Mouse (Mus musculus) heart, embryonic 10.5 days (tissue): ENCODE results near the gene Gm4792. TPM values are rescaled to one million over a fixed set of nuclear protein-coding genes. Genes with fewer than 3 reads are reported as not detected.

Experiments used
- DNase-seq: peaks from one replicate; pipeline ENCODE4 v3.0.0-alpha.2; 2017; ENCODE audit warnings: low spot score
- H3K27ac ChIP-seq: fragments of 300-500 bp; sonication (generic); 2 replicates; pipeline ENCODE4 v1.5.1; 2016; ENCODE audit warnings: mild to moderate bottlenecking
- H3K27me3 ChIP-seq: fragments of 300-500 bp; sonication (generic); 2 replicates; pipeline ENCODE4 v1.6.1; 2016; ENCODE audit warnings: mild to moderate bottlenecking; ENCODE audit not compliant: poor library complexity, insufficient read depth, severe bottlenecking
- H3K36me3 ChIP-seq: fragments of 300-500 bp; sonication (generic); 2 replicates; pipeline ENCODE4 v1.6.1; 2016; ENCODE audit warnings: mild to moderate bottlenecking, moderate library complexity
- H3K4me1 ChIP-seq: fragments of 300-500 bp; sonication (generic); 2 replicates; pipeline ENCODE4 v1.6.1; 2016; ENCODE audit warnings: mild to moderate bottlenecking
- H3K4me3 ChIP-seq: fragments of 300-500 bp; sonication (generic); 2 replicates; pipeline ENCODE4 v1.5.1; 2016; ENCODE audit warnings: mild to moderate bottlenecking, moderate library complexity
- H3K9me3 ChIP-seq: fragments of 300-500 bp; sonication (generic); 2 replicates; pipeline ENCODE4 v1.6.1; 2016; ENCODE audit warnings: mild to moderate bottlenecking, moderate library complexity
- WGBS: fragments of 180-500 bp; shearing (Covaris S2); methylation state at CpG from one replicate; pipeline ENCODE4 v1.1.7; 2016; 5-methylcytosine and 5-hydroxymethylcytosine counted together
- polyA plus RNA-seq: library from polyadenylated mRNA; unstranded; fragments of >200 nt; fragmentation: Nextera tagmentation; extraction: Ambion mirVana; gene quantifications from 2 replicates; pipeline ENCODE4 v1.2.1, GENCODE M21; 2016

Gene Gm4792
- polyA plus RNA-seq, 1 experiment from 2014 or later, result not detected

DNA sequence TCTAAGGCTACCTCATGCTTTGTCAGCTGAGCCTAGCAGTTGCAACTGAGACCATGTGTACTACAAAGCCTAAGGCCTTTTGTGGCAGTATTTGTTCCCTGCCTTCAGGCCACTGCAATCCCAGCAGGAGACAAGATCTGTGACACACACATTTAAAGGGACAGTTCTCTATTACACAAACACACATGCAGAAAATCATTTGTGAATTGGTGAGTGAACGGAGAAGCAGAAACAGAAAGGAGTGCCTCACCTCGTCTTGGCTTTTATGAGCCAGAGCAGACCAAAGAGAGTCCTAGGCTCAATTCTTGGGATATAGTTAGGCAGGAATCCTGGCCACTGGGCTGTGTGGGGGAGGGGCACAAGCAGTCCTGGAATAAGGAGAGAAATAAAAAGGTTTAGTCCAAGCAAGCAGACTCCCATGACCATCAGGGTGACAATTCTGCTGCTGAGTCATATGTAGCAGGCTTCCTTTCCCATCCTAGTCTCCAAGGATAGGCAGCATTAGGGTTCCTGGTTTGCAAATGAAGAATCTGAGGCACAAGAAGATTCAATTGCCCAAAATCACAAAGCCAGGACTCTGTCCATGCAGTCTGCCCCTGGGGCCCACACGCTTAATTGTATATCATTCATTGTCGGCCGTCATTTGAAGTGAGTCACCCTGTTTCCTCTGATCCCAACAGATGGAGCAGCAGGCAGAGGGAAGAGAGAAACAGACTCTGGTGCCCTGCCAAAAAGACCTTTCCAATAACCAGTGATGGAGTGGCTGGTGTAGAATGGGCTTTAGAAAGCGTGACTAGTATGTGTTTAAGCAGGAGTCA is 3.4 kb downstream of the Gm4792 start:
- no peak for DNase-seq
- no peak overlapping the region for H3K4me3 ChIP-seq

GRCm38 (mm10) chr10:94294437-94294836 is 4.1 kb downstream of the Gm4792 start:
- no peak for DNase-seq
- no peaks in the 10 kb centered on the region for H3K36me3 ChIP-seq
- no peak overlapping the region for H3K27ac ChIP-seq
- H3K4me3 ChIP-seq, result no peak overlapping the region
- H3K4me1 ChIP-seq, result no peaks in the 10 kb centered on the region
- no peaks in the 10 kb centered on the region for H3K9me3 ChIP-seq
- H3K27me3 ChIP-seq, result no peaks in the 10 kb centered on the region
- 86% methylated on average over 5 of the region's 5 CpGs for WGBS

More for the DNA sequence above, 3.4 kb downstream of the Gm4792 start:
- no peaks in the 10 kb centered on the region for H3K9me3 ChIP-seq
- 58% methylated on average over 6 of the region's 6 CpGs for WGBS
- H3K27ac ChIP-seq, result no peak overlapping the region
- H3K27me3 ChIP-seq, result no peaks in the 10 kb centered on the region
- no peaks in the 10 kb centered on the region for H3K36me3 ChIP-seq
- H3K4me1 ChIP-seq, result no peaks in the 10 kb centered on the region

DNA sequence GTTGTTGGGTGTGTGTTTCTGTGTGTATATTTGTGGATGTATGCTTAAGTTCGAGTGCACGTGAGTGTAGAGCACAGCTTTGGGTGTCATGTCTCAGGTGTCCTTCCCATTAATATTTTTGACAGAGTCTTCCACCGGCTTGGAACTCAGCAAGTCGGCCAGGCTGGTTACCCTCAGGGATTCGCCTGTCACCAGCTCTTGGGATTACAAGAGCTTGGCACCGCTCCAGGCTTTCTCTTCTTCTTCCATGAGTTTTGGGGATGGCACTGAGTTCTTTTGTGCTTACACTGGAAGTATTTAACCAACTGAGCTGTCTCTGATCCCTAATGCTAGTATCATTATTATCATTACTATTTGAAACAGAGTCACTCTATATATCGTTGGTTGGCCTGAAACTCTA is 15.7 kb downstream of the Gm4792 start:
- Histone ChIP-seq H3K27ac (no peak overlapping the region), H3K4me1 (no peaks in the 10 kb centered on the region), H3K27me3 (no peaks in the 10 kb centered on the region), H3K4me3 (no peak overlapping the region), H3K36me3 (no peaks in the 10 kb centered on the region), H3K9me3 (no peaks in the 10 kb centered on the region)
- 85% methylated on average over 7 of the region's 7 CpGs for WGBS
- DNase-seq, result no peak

- no peak for DNase-seq
- WGBS, result 95% methylated on average over 8 of the region's 8 CpGs
- Histone ChIP-seq H3K4me3 (no peak overlapping the region), H3K36me3 (no peaks in the 10 kb centered on the region), H3K9me3 (no peaks in the 10 kb centered on the region), H3K27ac (no peak overlapping the region), H3K4me1 (no peaks in the 10 kb centered on the region), H3K27me3 (no peaks in the 10 kb centered on the region)
Observed at GRCm38 (mm10) chr10:94282179-94282578, 16.3 kb downstream of the Gm4792 start.

DNA sequence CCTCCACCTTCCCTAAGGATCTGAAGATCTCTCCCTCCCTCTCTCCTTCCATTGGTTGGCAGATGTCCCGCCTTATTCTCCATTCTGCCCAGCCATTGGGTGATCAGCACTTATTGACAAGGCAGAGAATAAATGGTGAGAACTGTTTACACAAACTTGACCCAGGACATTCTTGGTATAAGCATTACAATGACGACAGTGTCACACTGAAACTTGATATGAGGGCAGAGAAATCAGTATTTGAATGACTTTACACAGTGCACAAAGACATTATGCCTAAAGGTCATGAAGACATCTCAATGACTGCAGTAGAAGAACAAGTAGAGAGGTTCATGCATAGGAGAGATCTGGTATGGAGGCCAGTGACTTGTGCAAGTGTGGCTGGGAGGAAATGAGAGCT is 22.0 kb downstream of the Gm4792 start:
- no peak for DNase-seq
- H3K4me1 ChIP-seq, result no peaks in the 10 kb centered on the region
- H3K27me3 ChIP-seq, result no peaks in the 10 kb centered on the region
- H3K4me3 ChIP-seq, result no peak overlapping the region
- H3K9me3 ChIP-seq, result no peaks in the 10 kb centered on the region
- H3K36me3 ChIP-seq, result no peaks in the 10 kb centered on the region
- H3K27ac ChIP-seq, result no peak overlapping the region
- 57% methylated on average over 2 of the region's 2 CpGs for WGBS

DNA sequence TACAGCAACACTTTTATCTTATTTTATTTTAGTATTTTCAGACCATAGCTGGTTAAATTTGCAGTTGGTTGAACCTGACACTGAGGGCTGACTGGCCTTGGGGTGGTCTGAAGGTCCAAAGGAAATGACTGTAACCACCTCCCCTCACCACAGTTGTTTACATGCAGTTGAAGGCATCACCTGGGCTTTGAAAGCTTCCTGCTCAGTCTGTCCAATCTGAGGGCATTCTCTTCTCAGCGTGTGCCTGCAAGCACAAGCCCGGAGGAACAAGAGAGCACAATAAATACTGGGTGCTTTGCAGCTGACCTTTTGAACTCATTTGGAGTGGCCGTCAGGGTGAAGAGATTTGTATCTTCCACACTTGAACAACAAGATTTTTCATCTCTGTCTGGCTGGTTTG is 23.2 kb downstream of the Gm4792 start:
- Histone ChIP-seq H3K27ac (no peak overlapping the region), H3K4me3 (no peak overlapping the region), H3K27me3 (no peaks in the 10 kb centered on the region), H3K4me1 (no peaks in the 10 kb centered on the region), H3K36me3 (no peaks in the 10 kb centered on the region), H3K9me3 (no peaks in the 10 kb centered on the region)
- WGBS, result 45% methylated on average over 3 of the region's 3 CpGs
- DNase-seq, result no peak

DNA sequence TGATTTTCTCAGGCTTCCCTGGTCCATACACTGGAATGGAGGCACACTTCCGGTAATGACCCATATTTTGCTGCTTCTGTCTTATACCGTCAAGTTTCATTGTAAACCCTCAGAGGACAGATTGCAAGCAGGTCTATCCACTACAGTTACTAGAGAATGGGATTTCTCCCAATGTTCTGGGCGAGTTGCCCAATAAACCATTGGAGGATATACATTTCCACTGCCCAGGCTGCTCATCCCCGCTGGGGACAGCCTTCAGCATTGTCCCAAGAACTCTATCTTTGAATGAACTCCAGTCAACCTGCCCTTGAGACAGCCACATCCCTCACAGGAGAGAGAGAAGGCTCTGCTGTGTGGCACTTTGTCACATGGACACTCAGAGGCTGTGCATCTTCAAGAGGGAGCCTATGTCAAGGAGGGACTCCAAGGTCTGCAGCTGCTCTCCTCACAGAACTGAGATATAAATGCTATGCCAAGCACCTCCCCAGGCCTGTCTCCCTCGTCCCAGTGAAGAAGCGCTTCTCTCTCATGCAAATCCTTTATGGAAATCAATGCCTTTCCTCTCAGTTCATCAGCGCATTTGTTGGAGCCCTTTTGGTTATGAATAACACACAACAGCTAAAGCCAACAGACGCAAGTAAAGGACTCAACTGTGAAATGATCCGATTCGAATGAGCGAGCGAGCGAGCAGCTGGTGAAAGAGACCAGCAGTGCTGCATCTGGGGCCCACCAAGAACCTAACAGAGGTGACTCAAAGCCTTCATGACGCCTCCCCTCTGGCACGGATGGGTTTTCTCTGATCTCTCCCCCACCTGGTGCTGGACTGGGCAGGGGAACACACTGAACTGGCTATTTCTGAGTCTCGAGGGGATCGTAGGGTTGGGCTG is 32.6 kb downstream of the Gm4792 start:
- 73% methylated on average over 17 of the region's 17 CpGs for WGBS
- DNase-seq, result peak; percentile 53
- Histone ChIP-seq H3K27ac (no peak overlapping the region), H3K9me3 (no peaks in the 10 kb centered on the region; the same call in 1 of the 2 replicates), H3K27me3 (0 out of 2 replicates have a peak, but pooled peaks cover 3% of the 10 kb centered on the region), H3K36me3 (no peaks in the 10 kb centered on the region), H3K4me3 (no peak overlapping the region), H3K4me1 (no peaks in the 10 kb centered on the region)

- H3K4me3 ChIP-seq, result no peak overlapping the region
- no peaks in the 10 kb centered on the region for H3K9me3 ChIP-seq
- peak; percentile 30 for DNase-seq
- 79% methylated on average over 3 of the region's 3 CpGs for WGBS
- H3K27me3 ChIP-seq, result 0 out of 2 replicates have a peak, but pooled peaks cover 3% of the 10 kb centered on the region
- no peaks in the 10 kb centered on the region for H3K4me1 ChIP-seq
- H3K27ac ChIP-seq, result no peak overlapping the region
- H3K36me3 ChIP-seq, result no peaks in the 10 kb centered on the region
Observed at GRCm38 (mm10) chr10:94263211-94263610, 35.3 kb downstream of the Gm4792 start.

GRCm38 (mm10) chr10:94262646-94263045 is 35.9 kb downstream of the Gm4792 start:
- H3K36me3 ChIP-seq, result no peaks in the 10 kb centered on the region
- H3K4me1 ChIP-seq, result no peaks in the 10 kb centered on the region
- no peak overlapping the region for H3K4me3 ChIP-seq
- H3K27ac ChIP-seq, result no peak overlapping the region
- DNase-seq, result peak; percentile 68
- H3K27me3 ChIP-seq, result 0 out of 2 replicates have a peak, but pooled peaks cover 3% of the 10 kb centered on the region
- no peaks in the 10 kb centered on the region for H3K9me3 ChIP-seq
- WGBS, result 82% methylated on average over 13 of the region's 13 CpGs

DNA sequence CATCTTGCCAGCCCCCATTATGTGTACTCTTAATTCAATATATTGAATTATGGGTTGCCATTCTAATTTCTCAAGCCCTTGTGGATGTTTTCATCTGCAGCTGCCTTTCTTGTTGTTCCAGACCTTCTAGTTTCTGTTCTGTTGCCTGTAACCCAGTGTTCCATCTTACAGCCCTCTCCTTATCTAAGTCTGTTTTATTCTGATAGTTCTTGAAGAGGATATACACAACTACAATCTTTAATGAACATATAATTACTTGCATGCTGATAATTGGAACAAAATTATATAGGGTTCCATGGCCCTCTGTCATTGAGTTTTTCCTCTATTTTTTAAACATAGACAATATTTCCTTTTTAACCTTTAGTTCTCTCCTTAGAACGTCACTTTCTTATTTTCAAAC is 38.0 kb downstream of the Gm4792 start:
- DNase-seq, result no peak
- H3K36me3 ChIP-seq, result no peaks in the 10 kb centered on the region
- WGBS, result 69% methylated on average over 1 of the region's 1 CpGs
- no peaks in the 10 kb centered on the region for H3K4me1 ChIP-seq
- H3K27ac ChIP-seq, result no peak overlapping the region
- no peak overlapping the region for H3K4me3 ChIP-seq
- no peaks in the 10 kb centered on the region for H3K9me3 ChIP-seq
- 0 out of 2 replicates have a peak, but pooled peaks cover 3% of the 10 kb centered on the region for H3K27me3 ChIP-seq

DNA sequence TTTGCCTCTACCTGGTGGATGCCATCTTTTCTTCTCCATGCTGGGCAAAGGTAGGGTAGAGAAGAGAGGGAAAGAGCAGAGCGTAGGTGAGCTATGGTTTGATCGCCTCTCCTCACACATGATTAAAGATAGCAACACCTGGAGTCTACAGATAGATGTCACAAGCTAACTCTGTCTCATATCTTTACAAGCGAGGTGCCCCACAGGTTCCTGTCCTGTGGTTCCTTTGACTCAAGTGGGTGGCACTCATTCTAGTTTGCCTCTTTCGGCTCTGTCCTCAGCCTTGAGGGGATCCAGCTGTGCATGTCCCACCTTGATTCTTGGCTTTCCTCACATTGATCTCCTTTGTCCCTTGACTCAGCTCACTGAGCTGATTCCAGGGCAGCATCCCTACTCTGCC is 42.0 kb downstream of the Gm4792 start:
- Histone ChIP-seq H3K9me3 (no peaks in the 10 kb centered on the region), H3K36me3 (no peaks in the 10 kb centered on the region), H3K4me1 (peaks cover 12% of the 10 kb centered on the region), H3K27me3 (no peaks in the 10 kb centered on the region), H3K27ac (no peak overlapping the region), H3K4me3 (no peak overlapping the region)
- DNase-seq, result no peak
- 85% methylated on average over 4 of the region's 4 CpGs for WGBS

DNA sequence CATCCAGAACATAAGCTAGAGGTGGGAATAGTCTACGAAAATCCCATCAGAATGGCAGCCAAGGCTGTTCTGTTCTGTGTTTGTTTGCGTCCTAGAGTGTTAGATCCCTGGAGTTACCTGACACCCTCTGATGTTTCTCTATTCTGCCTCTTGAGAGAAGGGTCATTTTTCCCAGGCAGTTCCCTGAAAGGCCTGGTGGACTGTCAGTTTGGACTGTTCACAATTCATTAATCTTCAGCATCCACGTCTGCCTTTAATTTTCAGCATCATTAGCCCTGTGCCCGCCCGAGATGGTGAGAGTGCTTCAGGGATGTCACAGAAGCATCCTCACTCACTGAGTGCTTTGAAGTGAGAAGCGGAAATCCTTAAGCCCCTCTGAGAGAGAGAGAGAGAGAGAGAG is 42.8 kb downstream of the Gm4792 start:
- DNase-seq, result peak; percentile 64
- Histone ChIP-seq H3K9me3 (no peaks in the 10 kb centered on the region), H3K27ac (no peak overlapping the region), H3K36me3 (no peaks in the 10 kb centered on the region), H3K4me1 (peaks cover 16% of the 10 kb centered on the region), H3K4me3 (no peak overlapping the region), H3K27me3 (no peaks in the 10 kb centered on the region)
- 65% methylated on average over 6 of the region's 6 CpGs for WGBS

- Histone ChIP-seq H3K4me3 (no peak overlapping the region), H3K9me3 (no peaks in the 10 kb centered on the region), H3K36me3 (no peaks in the 10 kb centered on the region), H3K27ac (no peak overlapping the region), H3K27me3 (no peaks in the 10 kb centered on the region), H3K4me1 (peaks cover 23% of the 10 kb centered on the region)
- DNase-seq, result peak; percentile 55
- 76% methylated on average over 3 of the region's 3 CpGs for WGBS
Observed at GRCm38 (mm10) chr10:94254766-94255165, 43.7 kb downstream of the Gm4792 start.
